Mouse (Mus musculus): ENCODE results near the gene Txnrd3.

- TF ChIP-seq CTCF (IDR thresholded peaks at IDR 0.05; ENCODE audit: low read depth) (peak; percentile 68), EP300 (optimal IDR thresholded peaks at IDR 0.05) (no peak)
Observed at GRCm38 (mm10) chr6:89684231-89684630, 40.4 kb downstream of the Txnrd3 start.

Data from stomach, postnatal 0 days (tissue).